ENCODE assay signal across 8 mouse cellular contexts in the genomic region with DNA sequence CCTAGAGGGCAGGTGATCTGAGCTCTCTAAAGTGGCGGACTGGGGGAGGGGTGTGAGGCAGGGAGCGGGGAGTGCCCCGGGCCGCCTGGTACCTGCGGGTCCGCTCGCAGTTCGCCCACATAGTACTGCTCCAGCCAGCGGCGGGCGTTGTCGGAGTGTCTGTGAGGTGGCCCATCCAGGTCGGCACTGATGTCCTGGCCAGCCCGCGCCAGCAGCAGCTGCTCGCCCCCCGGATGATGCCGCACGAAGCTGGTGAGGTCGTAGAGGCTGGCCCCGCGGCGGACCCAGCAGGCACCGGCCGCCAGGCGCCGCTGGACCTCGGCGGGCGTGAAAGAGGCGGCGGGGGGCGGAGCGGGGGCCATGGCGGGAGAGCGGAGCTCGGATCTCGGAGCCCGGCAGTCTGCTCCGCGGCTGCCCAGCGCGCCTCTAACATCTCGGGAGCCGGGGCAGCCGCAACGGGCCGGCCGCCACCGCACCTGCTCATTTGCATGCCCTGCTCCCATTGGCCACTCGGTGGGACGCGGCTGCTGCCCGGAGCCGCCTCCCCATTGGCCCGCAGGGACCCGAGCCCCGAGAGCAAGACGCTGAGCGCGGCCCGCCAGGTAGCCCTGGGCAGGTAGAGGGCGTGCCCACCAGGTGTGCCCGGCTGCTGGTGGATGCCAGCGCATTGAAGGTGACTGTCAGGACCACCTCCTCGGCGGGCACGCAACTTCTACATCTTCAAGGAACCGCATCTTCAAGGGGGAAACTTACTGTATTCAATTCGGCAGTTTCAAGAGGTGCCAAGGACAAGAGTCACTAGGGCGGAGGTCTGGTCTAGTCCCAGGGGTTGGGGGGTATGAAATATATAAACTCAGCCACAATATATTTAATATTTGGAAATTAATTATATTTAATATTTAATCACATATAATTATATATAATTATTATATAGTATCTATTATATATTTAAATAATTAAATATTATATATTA. TPM values are rescaled to one million over a fixed set of nuclear protein-coding genes. Genes with fewer than 3 reads are reported as not detected.
A peak's percentile ranks its signal among the peaks of the same experiment; 100 is the strongest.
DNase-seq lines count a peak whose midpoint lies in the region; ATAC-seq and TF ChIP-seq lines count a peak whose summit lies in the region.

A gene (minus strand): TSS at position 434 of the 973 bp plus-strand sequence.

- no peaks in the 10 kb centered on the region for H3K36me3 ChIP-seq in forebrain, embryonic 14.5 days (ENCODE audit: control insufficient read depth, insufficient read depth, low read length)
- H3K36me3 ChIP-seq in heart, postnatal 0 days (replicated peaks; ENCODE audit: control insufficient read depth, insufficient read depth, low read length) = no peaks in the 10 kb centered on the region
- H3K36me3 ChIP-seq in liver, postnatal 0 days (replicated peaks; ENCODE audit: insufficient read depth, low read length) = no peaks in the 10 kb centered on the region
- H3K36me3 ChIP-seq in neural tube, embryonic 15.5 days = no peaks in the 10 kb centered on the region

- peak within 1 kb of the TSS; percentile 51 for H3K4me3 ChIP-seq in forebrain, embryonic 14.5 days (ENCODE audit: low read depth, low read length)
- peak within 1 kb of the TSS; percentile 34 for H3K4me3 ChIP-seq in heart, postnatal 0 days (ENCODE audit: low read depth, low read length)
- H3K4me3 ChIP-seq in liver, postnatal 0 days (ENCODE audit: low read depth, low read length) = peak within 1 kb of the TSS; percentile 41
- peak within 1 kb of the TSS; percentile 63 for H3K4me3 ChIP-seq in neural tube, embryonic 15.5 days (replicated peaks)

- WGBS in forebrain, embryonic 14.5 days = under 1% methylated on average over 48 of the region's 71 CpGs
- under 1% methylated on average over 54 of the region's 71 CpGs for WGBS in heart, postnatal 0 days
- under 1% methylated on average over 68 of the region's 71 CpGs for WGBS in liver, postnatal 0 days (ENCODE audit: insufficient replicate concordance)
- WGBS in neural tube, embryonic 15.5 days = under 1% methylated on average over 59 of the region's 71 CpGs

- peak; percentile 76 for DNase-seq in ES-CJ7 (ENCODE audit: low read depth, low spot score)
- peak; percentile 81 for DNase-seq in cerebellum, adult 11 months
- peak; percentile 81 for DNase-seq in forebrain, embryonic 14.5 days (ENCODE audit: low spot score)
- DNase-seq in heart, postnatal 0 days (ENCODE audit: low spot score) = peak; percentile 61
- DNase-seq in kidney, postnatal 36 days = peak; percentile 89 to 90
- DNase-seq in liver, postnatal 0 days = peak; percentile 84
- DNase-seq in testis, postnatal 10 days (ENCODE audit: low spot score) = peak; percentile 78

- peak; percentile 97 for ATAC-seq in forebrain, embryonic 14.5 days
- peak; percentile 94 for ATAC-seq in heart, postnatal 0 days (ENCODE audit: insufficient read depth, low read depth)
- peak; percentile 94 for ATAC-seq in liver, postnatal 0 days
- peak; percentile 90 for ATAC-seq in neural tube, embryonic 15.5 days (ENCODE audit: low FRiP score)

- TF ChIP-seq CTCF in heart, postnatal 0 days (IDR thresholded peaks at IDR 0.05; ENCODE audit: low read depth) = peak; percentile 29; the same call in 1 of the 2 replicates
- TF ChIP-seq CTCF in liver, postnatal 0 days (IDR thresholded peaks at IDR 0.05; ENCODE audit: low read depth) = peak; percentile 34

- no peaks in the 10 kb centered on the region for H3K9me3 ChIP-seq in forebrain, embryonic 14.5 days (replicated peaks; ENCODE audit: control insufficient read depth, low read length)
- H3K9me3 ChIP-seq in heart, postnatal 0 days (replicated peaks; ENCODE audit: control insufficient read depth, low read length) = no peaks in the 10 kb centered on the region
- H3K9me3 ChIP-seq in liver, postnatal 0 days (ENCODE audit: low read length) = no peaks in the 10 kb centered on the region
- H3K9me3 ChIP-seq in neural tube, embryonic 15.5 days (replicated peaks) = no peaks in the 10 kb centered on the region

- H3K9ac ChIP-seq in forebrain, embryonic 14.5 days (ENCODE audit: low read length) = peak within 1 kb of the TSS; percentile 63
- H3K9ac ChIP-seq in heart, postnatal 0 days (replicated peaks; ENCODE audit: low read depth, low read length) = no peak within 1 kb of the TSS
- H3K9ac ChIP-seq in liver, postnatal 0 days (replicated peaks) = no peak within 1 kb of the TSS
- peak within 1 kb of the TSS; percentile 62 for H3K9ac ChIP-seq in neural tube, embryonic 15.5 days (replicated peaks)

- no peak for TF ChIP-seq EP300 in heart, postnatal 0 days (IDR thresholded peaks at IDR 0.05; ENCODE audit: low read depth)
- TF ChIP-seq EP300 in liver, postnatal 0 days (IDR thresholded peaks at IDR 0.05; ENCODE audit: low read depth) = no peak

- peaks cover 45% of the 10 kb centered on the region for H3K27me3 ChIP-seq in forebrain, embryonic 14.5 days (replicated peaks; ENCODE audit: control insufficient read depth, insufficient read depth, low read length)
- H3K27me3 ChIP-seq in heart, postnatal 0 days (ENCODE audit: control insufficient read depth, insufficient read depth, low read length) = peaks cover 66% of the 10 kb centered on the region
- H3K27me3 ChIP-seq in liver, postnatal 0 days (ENCODE audit: insufficient read depth, low read length) = peaks cover 49% of the 10 kb centered on the region
- H3K27me3 ChIP-seq in neural tube, embryonic 15.5 days (replicated peaks) = peaks cover 56% of the 10 kb centered on the region

- peak within 1 kb of the TSS; percentile 98 for H3K4me2 ChIP-seq in forebrain, embryonic 14.5 days (ENCODE audit: low read length)
- peak within 1 kb of the TSS; percentile 58 for H3K4me2 ChIP-seq in heart, postnatal 0 days (ENCODE audit: low read depth, low read length)
- H3K4me2 ChIP-seq in liver, postnatal 0 days (ENCODE audit: low read depth, low read length) = peak within 1 kb of the TSS; percentile 70
- H3K4me2 ChIP-seq in neural tube, embryonic 15.5 days = peak within 1 kb of the TSS; percentile 98

- no peak within 1 kb of the TSS for H3K27ac ChIP-seq in forebrain, embryonic 14.5 days (ENCODE audit: low read depth, low read length)
- H3K27ac ChIP-seq in heart, postnatal 0 days (ENCODE audit: low read depth) = no peak within 1 kb of the TSS
- no peak within 1 kb of the TSS for H3K27ac ChIP-seq in liver, postnatal 0 days (ENCODE audit: low read depth)
- no peak within 1 kb of the TSS for H3K27ac ChIP-seq in neural tube, embryonic 15.5 days (replicated peaks)

- 0 out of 2 replicates have a peak, but pooled peaks cover 3% of the 10 kb centered on the region for H3K4me1 ChIP-seq in forebrain, embryonic 14.5 days (ENCODE audit: control insufficient read depth, insufficient read depth, low read length)
- peaks cover 4% of the 10 kb centered on the region; the same call in 1 of the 2 replicates for H3K4me1 ChIP-seq in heart, postnatal 0 days (ENCODE audit: control insufficient read depth, insufficient read depth)
- peaks cover 5% of the 10 kb centered on the region; the same call in 1 of the 2 replicates for H3K4me1 ChIP-seq in liver, postnatal 0 days (ENCODE audit: insufficient read depth)
- peaks cover 8% of the 10 kb centered on the region for H3K4me1 ChIP-seq in neural tube, embryonic 15.5 days

RNA-seq across cellular contexts. Expression of the gene that starts here (rescaled TPM):
- polyA plus RNA-seq in forebrain, embryonic 14.5 days (2014; fragmentation: Nextera tagmentation; extraction: Ambion mirVana) = 0.23 TPM in 1 of 2 replicates, not detected in the other
- 5.5 TPM in 1 of 2 replicates, not detected in the other for total RNA-seq in heart, postnatal 0 days (2014; rRNA removed; ENCODE audit: low replicate concordance)
- not detected in 2 replicates for polyA plus RNA-seq in heart, postnatal 0 days (2015; fragmentation: Nextera tagmentation; extraction: Ambion mirVana)
- 0.25 TPM in 1 of 2 replicates, not detected in the other for polyA plus RNA-seq in liver, postnatal 0 days (2015; fragmentation: Nextera tagmentation; extraction: Ambion mirVana)
- polyA plus RNA-seq in neural tube, embryonic 15.5 days (2015; fragmentation: Nextera tagmentation; extraction: Ambion mirVana) = 0.69 and 0.86 TPM in 2 replicates

Comparison
In these comparisons a context has a peak if more than half of its experiments do, and no peak if none do; other contexts are left out.
1. Peak in DNase-seq, ATAC-seq, H3K4me3 ChIP-seq, H3K9ac ChIP-seq and H3K4me2 ChIP-seq in forebrain, embryonic 14.5 days; RNA of the gene not detected or under 1 TPM.
2. Peak in DNase-seq, ATAC-seq, H3K4me3 ChIP-seq and H3K4me2 ChIP-seq in liver, postnatal 0 days; RNA of the gene not detected or under 1 TPM.
3. Peak in ATAC-seq, H3K4me3 ChIP-seq, H3K9ac ChIP-seq and H3K4me2 ChIP-seq in neural tube, embryonic 15.5 days; RNA of the gene not detected or under 1 TPM.